Mouse (Mus musculus): ENCODE measurements around the gene Pik3c2g.

Pik3c2g gene

GRCm38 (mm10) chr6:139586892-139587291 is at the start of gene Pik3c2g:
TSS of gene Pik3c2g (plus strand) at chr6:139587221.
- DNase-seq = no peak

- no peak for DNase-seq
These were observed 48.6 kb upstream of the Pik3c2g start for GRCm38 (mm10) chr6:139538469-139538868.

GRCm38 (mm10) chr6:139555537-139556179 is 31.4 kb upstream of the Pik3c2g start:
- DNase-seq = no peak

GRCm38 (mm10) chr6:139569211-139569610 is 17.8 kb upstream of the Pik3c2g start:
- DNase-seq = no peak

- no peak for DNase-seq
These were observed 11.2 kb upstream of the Pik3c2g start for GRCm38 (mm10) chr6:139575854-139576253.

GRCm38 (mm10) chr6:139576261-139577014 is 10.6 kb upstream of the Pik3c2g start:
- no peak for DNase-seq

GRCm38 (mm10) chr6:139577026-139577861 is 9.8 kb upstream of the Pik3c2g start:
- DNase-seq = no peak

GRCm38 (mm10) chr6:139587478-139587877 is 457 bp downstream of the Pik3c2g start:
- no peak for DNase-seq

GRCm38 (mm10) chr6:139588409-139588808 is 1.4 kb downstream of the Pik3c2g start:
- DNase-seq = no peak

GRCm38 (mm10) chr6:139589291-139589690 is 2.3 kb downstream of the Pik3c2g start:
- no peak for DNase-seq

- DNase-seq = no peak
These were observed 2.8 kb downstream of the Pik3c2g start for GRCm38 (mm10) chr6:139589854-139590253.

GRCm38 (mm10) chr6:139592081-139592480 is 5.1 kb downstream of the Pik3c2g start:
- no peak for DNase-seq

GRCm38 (mm10) chr6:139596433-139596832 is 9.4 kb downstream of the Pik3c2g start:
- DNase-seq = no peak

GRCm38 (mm10) chr6:139599216-139599615 is 12.2 kb downstream of the Pik3c2g start:
- no peak for DNase-seq

GRCm38 (mm10) chr6:139618774-139619173 is 31.8 kb downstream of the Pik3c2g start:
- DNase-seq = no peak

GRCm38 (mm10) chr6:139624756-139625155 is 37.7 kb downstream of the Pik3c2g start:
- DNase-seq = no peak

GRCm38 (mm10) chr6:139634561-139634960 is 47.5 kb downstream of the Pik3c2g start:
- no peak for DNase-seq

- DNase-seq = no peak
These were observed 68.4 kb downstream of the Pik3c2g start for GRCm38 (mm10) chr6:139655399-139655798.

- no peak for DNase-seq
These were observed 75.4 kb downstream of the Pik3c2g start for GRCm38 (mm10) chr6:139662462-139662861.

GRCm38 (mm10) chr6:139718416-139718984 is 131.5 kb downstream of the Pik3c2g start:
- no peak for DNase-seq

- DNase-seq = no peak
These were observed 132.7 kb downstream of the Pik3c2g start for GRCm38 (mm10) chr6:139719639-139720221.

- DNase-seq = no peak
These were observed 148.9 kb downstream of the Pik3c2g start for GRCm38 (mm10) chr6:139735708-139736626.
